Mouse (Mus musculus) left cerebral cortex, adult 11 months (tissue): Measurements from ENCODE around the gene Sgms1.
"Not testable (repeated sequence)": the region's sequence is repeated elsewhere in the genome, so short reads cannot be mapped to it uniquely, and the experiment has no call there.

Experiments used
- DNase-seq: peaks from one replicate; pipeline ENCODE4 v3.0.0; 2022; ENCODE audit warnings: low spot score

Sgms1 gene

DNA sequence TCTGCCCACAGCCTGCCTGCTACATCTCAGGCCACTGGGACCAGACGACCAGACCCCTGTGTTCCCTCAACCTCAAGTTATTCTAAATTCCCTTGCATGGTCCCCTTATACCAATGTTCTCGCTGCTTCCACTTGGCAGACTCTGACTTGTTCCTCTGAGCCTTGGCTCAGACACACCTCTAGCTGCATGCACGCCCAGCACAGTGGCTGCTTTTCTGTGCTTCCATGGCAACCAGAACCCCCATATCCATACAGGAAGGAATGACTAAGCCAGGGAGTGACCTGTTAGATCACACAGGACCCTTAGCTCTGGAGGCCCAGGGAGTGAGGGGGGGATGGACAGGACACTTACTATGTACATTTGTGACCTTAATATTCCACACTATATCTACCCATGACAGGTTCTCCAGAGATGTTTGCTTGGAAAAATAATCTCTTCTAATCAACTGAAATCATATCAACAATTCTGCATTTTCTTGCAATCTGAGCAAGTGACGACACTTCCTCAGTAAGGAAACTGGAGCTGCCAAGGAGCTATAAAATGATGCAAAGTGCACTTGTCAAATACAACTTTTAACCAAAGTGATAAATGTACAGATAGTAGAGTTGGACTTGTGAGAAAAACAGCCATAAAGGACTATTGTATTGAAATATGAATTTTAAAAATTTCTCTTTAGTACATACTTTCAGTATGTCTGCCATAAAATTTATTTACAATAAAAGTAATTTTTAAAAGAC, 252.5 kb downstream of the Sgms1 start:
- no peak for DNase-seq

DNA sequence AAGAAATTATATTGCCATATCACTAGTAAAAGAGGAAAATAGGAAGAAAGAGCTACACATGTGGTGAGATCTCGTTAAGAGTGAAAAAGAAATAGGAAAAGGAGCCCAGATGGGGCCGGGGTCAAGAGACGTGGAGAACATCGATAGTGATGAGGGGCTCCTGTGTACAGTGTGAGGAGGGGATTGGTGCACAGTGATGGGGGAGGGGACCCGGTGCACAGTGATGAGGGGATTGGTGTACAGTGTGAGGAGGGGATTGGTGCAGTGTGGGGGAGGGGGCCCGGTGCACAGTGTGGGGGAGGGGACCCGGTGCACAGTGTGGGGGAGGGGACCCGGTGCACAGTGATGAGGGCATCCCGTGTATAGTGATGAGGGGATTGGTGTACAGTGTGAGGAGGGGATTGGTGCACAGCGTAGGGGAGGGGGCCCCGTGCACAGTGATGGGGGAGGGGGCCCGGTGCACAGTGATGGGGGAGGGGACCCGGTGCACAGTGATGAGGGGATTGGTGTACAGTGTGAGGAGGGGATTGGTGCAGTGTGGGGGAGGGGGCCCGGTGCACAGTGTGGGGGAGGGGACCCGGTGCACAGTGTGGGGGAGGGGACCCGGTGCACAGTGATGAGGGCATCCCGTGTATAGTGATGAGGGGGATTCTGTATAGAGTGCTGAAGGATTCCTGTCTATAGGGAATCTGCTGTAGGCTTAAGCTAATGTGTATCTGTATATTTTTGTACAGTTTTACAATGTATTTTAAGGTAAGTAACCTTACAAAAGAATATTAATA, 257.6 kb downstream of the Sgms1 start:
- DNase-seq, result not testable (repeated sequence)

DNA sequence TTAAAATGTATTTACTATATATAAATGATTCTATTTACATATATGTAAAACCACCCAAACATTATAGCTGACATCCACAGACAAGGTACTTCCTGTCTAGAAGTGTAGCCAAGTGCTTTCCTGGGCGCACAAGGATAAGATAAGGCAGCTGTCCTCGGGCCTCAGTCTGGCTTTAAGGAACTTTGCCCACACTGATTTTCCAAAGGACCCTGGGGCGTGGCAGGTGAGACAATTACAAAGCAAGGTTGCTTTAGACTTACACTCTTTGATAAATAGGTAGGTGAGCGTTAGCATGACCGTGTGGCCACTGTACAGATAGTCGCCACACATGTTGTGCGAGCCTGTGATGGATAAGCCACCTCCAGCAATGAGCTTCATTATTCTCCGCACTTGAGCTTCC, 260.2 kb downstream of the Sgms1 start:
- DNase-seq, result no peak

DNA sequence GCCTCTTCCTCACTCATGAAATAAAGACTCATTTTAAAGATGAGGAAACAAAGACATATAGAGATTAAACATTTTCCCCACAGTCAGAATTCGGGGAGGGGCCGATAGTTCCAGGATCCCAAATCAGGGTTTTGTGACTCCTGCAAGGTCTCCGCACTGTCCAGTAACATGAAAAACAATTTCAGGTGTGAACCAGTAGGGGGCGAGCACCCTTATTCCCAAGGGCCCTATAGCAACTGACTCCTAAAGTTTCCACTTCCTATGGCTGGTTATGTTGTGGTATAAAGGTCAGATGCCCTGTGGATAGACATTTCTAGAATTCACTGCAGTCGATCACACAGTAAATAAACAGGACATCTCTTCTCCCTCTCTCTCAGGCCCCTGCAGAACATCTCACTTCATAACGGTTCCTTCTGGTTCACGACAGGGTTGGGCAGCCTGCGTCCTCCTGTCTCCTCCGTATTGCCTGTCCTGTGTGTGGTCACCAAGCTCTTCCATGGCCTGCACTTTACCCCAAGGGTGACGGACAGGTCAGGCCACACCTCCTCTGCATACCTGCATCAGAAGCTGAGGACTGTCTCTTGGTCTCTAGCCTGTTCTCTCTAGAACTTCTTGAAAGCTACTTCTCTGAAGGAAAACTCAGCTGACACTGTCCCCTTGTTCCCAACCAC, 262.2 kb downstream of the Sgms1 start:
- DNase-seq, result no peak

DNA sequence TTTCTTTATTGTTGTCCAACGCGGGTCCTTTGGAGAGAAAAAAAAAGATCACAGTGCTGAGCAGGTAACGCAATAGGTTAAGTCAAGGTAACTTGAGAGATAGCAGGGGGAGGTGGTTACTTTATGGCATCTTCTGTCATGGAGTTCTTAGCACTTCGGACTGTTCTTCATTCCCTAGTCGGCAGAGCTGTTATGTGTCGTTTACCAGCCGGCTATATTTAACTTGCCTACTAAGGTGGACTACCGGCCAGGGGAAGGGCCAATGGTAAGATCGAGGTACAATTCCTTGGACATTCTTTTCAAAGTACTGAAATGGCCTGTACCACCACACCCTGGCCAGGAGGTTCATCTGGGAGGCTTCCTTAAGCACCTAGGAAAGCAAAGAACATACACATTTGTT, 265.4 kb downstream of the Sgms1 start:
- no peak for DNase-seq

DNA sequence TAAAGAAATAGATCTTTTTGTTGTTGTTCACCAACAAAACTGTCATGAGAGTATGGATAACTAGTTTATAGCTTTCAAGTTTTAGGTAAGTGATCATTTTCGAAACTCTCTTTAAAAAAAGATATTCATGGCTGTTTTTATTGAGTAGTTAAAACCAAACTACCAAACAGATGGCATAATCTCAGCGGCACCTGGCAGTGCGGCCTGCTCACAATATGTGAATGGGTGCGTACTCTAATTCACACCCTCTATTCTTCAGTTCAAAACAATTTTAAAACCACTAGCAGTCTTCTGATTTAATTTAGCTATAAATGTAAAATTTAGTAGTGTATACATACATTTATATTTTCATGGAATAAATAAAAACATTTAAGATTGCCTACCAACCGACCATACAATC, 266.3 kb downstream of the Sgms1 start:
- no peak for DNase-seq

DNA sequence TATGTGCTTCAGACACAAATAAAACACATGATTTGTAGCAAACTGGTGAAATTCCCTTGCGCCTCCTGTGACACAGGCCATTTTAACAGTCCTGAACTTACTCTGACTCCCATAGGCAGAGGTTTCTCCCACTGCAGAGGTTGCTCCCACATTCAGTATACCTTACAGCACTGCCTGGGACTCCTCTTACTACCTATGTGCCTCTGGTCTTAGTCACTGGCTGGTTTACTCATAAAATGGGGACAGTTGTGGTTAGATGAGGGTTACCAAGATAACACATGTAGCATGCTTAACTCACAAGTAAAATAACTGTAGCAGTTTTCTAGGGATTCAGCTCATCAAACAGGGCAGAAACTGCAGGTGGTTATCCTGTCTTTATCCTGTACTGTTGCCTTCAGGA, 268.7 kb downstream of the Sgms1 start:
- DNase-seq, result no peak

DNA sequence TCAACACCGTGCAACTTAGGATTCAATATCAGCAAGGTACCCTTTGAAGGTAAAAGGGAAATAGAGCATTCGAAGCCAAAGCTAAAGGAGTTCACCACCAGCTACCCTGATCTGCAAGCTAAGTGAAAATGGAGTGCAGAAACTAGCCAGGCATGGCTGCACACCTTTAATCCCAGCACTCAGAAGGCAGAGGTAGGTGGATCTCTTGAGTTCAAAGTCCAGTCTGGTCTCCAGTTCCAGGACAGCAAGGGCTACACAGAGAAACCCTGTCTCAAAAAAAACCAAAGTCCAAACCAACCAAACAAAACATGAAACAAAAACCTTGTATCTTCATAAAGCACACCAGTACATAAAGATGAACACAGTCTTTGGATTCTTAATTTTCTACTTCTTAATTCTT, 269.8 kb downstream of the Sgms1 start:
- DNase-seq, result no peak

DNA sequence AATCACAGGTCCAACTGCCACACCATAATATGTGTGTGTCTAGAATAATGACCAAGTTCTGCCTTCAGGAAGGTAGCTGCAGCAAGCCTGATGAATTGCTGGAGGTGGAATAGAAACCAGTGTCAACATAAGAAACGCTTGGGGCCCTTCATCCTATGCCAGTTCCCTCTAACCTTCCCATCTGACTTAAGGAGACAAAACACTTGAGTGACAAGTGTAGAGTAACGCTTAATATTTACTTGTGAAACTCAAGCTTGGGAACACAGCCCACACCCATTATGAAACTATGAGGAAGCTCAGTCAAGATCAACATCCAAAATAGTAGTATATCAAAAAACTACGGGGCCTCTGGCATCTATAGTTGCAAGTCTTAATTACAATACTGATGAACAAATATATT, 271.0 kb downstream of the Sgms1 start:
- DNase-seq, result no peak

DNA sequence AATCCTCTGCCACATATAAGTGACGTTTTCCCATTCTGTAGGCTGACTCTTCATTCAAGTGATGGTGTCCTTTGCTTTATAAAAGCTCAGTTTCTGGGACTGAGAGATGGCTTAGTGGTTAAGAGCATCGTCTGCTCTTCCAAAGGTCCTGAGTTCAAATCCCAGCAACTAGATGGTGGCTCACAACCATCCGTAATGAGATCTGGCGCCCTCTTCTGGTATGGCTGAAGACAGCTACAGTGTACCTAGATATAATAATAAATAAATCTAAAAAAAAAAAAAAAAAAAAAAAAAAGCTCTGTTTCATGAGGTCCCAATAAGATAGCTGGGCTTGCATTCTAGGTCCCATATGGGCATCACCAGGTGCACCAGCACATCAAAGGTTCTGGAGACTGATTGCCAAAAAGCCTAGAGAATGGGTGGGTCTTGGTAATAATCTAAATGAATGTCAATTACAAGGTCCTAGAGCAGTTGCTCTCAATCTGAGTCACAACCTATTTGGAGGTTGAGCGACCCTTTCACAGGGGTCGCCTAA, 272.0 kb downstream of the Sgms1 start:
- DNase-seq, result no peak

DNA sequence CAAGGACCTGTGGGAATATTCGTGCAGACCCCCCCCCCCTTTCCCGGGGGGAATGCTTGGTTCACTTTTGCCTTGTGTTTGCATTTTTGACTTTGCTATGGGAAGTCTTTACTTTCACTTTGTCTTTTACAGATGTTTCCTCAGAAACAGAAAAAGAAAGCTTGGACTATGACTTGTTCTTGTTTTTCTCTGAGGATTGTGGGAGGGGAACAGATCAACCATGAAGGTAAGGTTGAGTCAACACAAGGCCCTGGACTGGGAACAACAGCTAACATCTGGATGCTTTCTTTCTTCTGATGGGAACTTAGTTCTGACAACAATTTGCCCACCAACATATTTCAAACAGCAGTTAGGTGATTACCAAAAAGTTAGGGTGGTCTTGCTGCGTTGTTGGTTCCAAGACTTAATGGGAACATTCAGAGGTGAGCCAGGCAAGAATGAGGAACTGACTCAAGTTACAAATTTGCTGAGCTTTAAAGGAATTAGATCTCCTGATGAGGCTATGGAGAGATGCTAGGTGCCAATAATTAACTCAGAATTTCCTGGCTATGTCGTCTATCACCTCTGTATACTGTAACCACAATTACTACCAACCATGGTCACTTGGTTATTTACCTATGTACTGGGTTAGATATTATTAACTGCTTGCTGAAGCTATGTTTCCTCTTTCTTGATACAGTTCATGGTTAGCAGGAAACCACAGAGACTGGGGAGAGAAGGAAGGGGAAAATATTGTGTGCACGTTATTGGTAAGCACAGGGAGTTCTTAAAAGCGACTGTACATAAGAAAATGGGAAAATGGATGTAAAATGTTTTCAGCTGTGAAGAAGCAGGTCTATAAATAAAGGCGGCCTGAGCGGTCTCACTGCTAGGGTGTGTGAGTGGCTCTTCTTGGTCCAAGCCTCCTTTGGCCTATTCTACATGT, 277.4 kb downstream of the Sgms1 start:
- DNase-seq, result no peak

DNA sequence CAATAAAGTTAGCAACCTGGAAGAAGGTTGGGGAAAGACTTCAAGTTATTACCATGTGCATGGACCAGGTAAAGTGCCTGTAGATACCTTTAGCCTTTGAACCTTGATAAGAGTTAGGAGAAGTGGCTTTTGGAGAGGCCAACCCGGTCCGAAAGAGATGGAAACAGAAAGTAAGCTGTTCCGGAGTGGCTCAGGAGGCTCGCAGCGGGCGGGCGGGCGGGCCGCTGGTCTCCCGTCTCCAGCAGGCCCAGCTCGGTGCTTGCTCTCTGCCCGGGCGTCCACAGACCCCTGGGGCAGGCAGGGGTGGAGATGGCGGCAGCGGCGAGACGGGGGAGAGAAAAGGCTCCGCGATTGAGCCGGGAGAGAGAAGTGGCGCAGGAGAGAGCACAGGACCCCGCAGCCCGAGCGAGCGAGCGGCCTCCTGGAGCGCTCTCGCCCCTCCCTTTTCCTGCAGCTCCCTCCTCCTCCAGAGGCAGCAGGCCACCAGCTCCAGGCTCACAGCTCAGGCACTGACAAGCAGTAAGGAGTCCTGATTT, 281.7 kb downstream of the Sgms1 start, which contains the start of gene Asah2:
Gene Asah2 (minus strand): TSS at position 441 of the 536 bp plus-strand sequence.
- DNase-seq, result peak; percentile 60

DNA sequence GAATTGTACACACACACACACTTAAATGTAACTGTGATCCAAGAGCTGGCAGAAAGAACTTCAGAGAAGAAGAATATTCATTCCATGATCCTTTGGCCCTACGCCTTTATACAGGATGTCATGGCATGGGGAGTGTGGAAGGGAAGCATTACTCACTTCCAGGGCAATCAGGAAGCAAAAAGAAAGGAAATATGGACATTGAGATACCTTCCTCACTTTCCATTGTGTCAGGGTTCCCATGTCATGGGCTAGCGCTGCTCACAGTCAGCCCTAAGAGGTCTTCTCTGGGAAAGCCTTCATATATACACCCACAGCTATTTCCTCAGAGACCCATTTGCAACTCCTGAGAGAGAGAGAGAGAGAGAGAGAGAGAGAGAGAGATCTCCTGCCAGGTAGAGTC, 282.8 kb downstream of the Sgms1 start:
- DNase-seq, result no peak

DNA sequence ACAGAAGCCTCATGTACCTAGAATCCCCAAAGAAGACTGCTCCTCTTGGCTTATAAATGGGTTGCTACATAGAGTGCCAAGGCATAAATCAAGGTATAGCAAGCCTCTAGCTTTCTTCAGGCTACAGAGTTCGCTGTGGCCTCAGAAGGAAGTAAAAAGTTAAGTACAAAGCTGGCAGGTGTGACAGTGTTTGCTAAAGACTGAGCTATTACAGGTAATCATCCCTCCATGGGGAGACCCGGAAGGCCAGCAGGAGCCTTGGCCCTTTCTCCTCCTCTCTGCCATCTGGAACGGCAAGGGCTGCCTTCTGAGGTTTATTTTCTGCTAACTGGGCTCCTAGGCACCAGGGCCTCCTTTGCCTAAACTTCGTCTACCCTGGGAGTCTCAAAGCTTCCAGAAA, 285.3 kb downstream of the Sgms1 start:
- DNase-seq, result no peak

DNA sequence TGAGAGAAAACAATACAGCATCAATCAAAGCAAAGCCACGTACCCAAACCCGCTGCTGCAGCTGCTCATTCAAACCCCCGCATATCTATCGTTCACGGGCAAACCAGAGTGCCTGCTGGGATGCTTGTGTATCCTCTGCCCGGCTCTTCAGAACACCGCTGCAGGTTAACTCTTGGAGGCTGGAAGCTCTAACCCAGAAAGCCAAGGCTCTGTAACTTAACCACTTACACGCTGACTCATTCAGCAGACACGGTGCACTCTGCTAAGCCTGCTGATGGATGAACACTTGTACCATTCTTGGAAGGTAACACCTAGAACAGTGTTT, 286.6 kb downstream of the Sgms1 start:
- DNase-seq, result peak; percentile 27

DNA sequence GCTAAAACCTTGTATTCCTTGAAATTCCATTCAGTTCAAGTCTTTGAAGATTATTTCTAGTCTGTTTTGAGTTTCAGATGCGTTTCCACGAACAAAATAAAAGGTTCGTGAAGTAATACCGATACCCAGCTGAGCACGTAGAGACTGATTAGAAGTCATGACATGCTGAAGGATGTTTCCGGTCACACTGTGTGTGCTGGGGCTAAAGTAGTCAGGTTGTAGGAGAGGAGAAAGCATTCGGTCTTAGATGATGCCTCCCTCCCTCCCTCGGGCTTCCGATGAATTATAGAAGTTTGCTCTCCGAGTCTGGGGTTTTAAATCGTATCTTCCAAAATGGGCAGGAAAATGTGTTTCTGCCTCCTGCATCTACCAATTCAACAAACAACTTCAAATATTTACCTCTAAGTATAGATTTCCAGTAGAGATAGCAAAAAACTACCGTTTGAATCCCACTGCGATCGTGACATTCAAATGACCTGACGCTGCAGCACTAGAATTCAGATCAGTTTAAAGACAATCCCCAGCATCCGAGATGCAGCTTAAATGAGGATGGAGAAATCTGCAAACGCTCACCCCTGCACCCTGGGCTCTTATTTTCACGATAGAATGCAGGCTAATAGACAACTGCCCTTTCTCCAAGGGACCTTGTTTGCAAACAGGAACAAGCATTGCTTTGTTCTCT, 287.1 kb downstream of the Sgms1 start:
- DNase-seq, result no peak

DNA sequence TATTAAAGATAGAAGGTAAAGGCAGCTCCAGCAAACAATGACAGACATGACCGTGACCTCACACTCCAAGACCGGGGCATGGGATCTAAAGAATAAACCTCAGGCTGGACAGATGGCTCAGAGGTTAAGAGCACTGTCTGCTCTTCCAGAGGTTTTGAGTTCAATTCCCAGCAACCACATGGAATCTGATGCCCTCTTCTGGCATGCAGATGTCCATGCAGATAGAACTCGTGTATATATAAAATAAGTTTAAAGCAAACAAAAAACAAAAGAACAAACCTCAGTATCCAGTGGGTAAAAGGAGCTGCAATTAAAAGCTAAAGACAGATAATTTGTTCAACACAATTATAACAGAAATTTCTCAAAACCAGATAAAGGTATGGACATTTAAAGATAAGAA, 290.9 kb downstream of the Sgms1 start:
- no peak for DNase-seq

DNA sequence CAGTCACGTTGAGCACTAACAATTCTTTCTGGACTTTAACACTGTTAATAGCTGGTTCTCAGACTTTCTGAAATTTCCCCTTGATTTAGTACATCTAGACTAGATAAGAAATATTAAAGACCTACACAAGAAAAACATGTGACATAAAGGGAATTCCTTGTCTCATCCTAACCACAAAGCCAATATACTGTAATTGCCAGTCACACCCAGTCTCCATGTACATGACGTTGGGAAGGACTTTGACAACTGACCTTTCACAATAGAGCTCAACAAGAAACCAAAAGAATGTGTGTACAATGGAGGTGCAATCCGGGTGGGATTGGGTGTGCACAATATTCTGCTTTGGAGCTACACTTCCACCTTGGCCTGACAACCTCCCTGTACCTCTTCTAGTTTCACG, 297.2 kb downstream of the Sgms1 start:
- no peak for DNase-seq

DNA sequence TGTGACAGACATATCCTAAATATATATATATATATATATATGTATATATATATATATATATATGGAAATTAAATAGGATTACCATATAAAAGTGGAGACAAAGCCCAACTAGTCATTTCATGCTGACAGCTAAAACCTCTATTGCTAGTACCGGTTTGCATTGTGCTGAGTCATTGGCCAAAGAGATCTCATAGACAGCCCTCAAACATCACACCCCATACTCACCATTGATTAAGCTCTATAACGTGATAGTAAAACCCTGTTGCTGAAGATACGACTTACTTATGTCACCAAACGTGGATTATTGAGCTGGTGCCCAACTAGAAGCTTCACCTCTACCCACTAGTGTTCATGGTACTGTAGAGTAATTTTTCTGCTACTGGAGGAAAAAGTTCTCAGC, 298.7 kb downstream of the Sgms1 start:
- no peak for DNase-seq

DNA sequence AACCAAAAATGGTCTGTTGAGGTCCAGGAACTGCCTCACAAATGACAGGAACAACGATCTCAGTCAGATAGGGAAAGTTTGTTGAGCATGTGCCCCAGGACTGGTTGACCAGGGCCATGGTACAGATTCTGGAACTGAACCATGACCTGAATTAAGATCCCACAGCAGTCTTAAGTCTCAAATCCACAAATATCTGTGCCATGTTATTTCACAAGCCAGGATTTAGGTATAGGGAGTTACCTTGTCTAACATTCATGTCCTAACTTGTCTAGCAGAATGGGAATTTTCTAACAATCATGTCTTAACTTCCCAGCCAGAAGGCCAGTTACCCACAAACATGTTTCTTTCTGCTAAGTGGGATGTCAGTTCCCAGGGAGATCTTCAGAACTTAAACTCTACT, 300.9 kb downstream of the Sgms1 start:
- no peak for DNase-seq
